Mouse (Mus musculus) stomach, postnatal 0 days (tissue): ENCODE measurements around the gene Slc13a1.

Experiments
- CTCF ChIP-seq: IDR thresholded peaks from 2 replicates; pipeline ENCODE4 v1.5.1; 2016; ENCODE audit warnings: antibody characterized with exemption, low read depth, mild to moderate bottlenecking, moderate library complexity
- EP300 ChIP-seq: optimal IDR thresholded peaks from 2 replicates; pipeline ENCODE3; 2016; ENCODE audit warnings: antibody characterized with exemption

- no peak for TF ChIP-seq CTCF
- TF ChIP-seq EP300: no peak
These were observed 112.8 kb downstream of the Slc13a1 start for GRCm38 (mm10) chr6:24055086-24055485.
